Mouse (Mus musculus): ENCODE measurements around the gene Btbd35f16. TPM values are rescaled to one million over a fixed set of nuclear protein-coding genes. Genes with fewer than 3 reads are reported as not detected.
"Not testable (repeated sequence)": the region's sequence is repeated elsewhere in the genome, so short reads cannot be mapped to it uniquely, and the experiment has no call there.

The Btbd35f16 gene
- total RNA-seq (2014; rRNA removed; ENCODE audit: low replicate concordance) (not detected in 2 replicates), polyA plus RNA-seq (2015; fragmentation: Nextera tagmentation; extraction: Ambion mirVana) (not detected in 2 replicates)

GRCm38 (mm10) chrX:3956902-3957301 lies at the start of gene Btbd35f16:
Gene Btbd35f16, minus strand, starts transcription at chrX:3957002.
- WGBS, result no CpG with 5 or more reads among the region's 3 CpGs
- H3K9ac ChIP-seq (replicated peaks; ENCODE audit: low read depth, low read length); H3K9me3 ChIP-seq (replicated peaks; ENCODE audit: control insufficient read depth, low read length); DNase-seq (ENCODE audit: low spot score); H3K36me3 ChIP-seq (replicated peaks; ENCODE audit: control insufficient read depth, insufficient read depth, low read length); H3K4me2 ChIP-seq (ENCODE audit: low read depth, low read length); H3K4me3 ChIP-seq (ENCODE audit: low read depth, low read length); H3K27ac ChIP-seq (ENCODE audit: low read depth); H3K4me1 ChIP-seq (ENCODE audit: control insufficient read depth, insufficient read depth); ATAC-seq (ENCODE audit: insufficient read depth, low read depth); H3K27me3 ChIP-seq (ENCODE audit: control insufficient read depth, insufficient read depth, low read length): not testable (repeated sequence)

Other genes with a start within 250 kb of the Btbd35f16 start
- gene Btbd35f10, start 204.1 kb downstream of the Btbd35f16 start, total RNA-seq (2014; rRNA removed; ENCODE audit: low replicate concordance), result not detected in 2 replicates
- not detected in 2 replicates for gene Btbd35f10, start 204.1 kb downstream of the Btbd35f16 start, polyA plus RNA-seq (2015; fragmentation: Nextera tagmentation; extraction: Ambion mirVana)
- gene Btbd35f3, start 80.7 kb upstream of the Btbd35f16 start, total RNA-seq (2014; rRNA removed; ENCODE audit: low replicate concordance), result not detected in 2 replicates
- not detected in 2 replicates for gene Btbd35f3, start 80.7 kb upstream of the Btbd35f16 start, polyA plus RNA-seq (2015; fragmentation: Nextera tagmentation; extraction: Ambion mirVana)
- gene Btbd35f28, start 239.6 kb upstream of the Btbd35f16 start, total RNA-seq (2014; rRNA removed; ENCODE audit: low replicate concordance), result not detected in 2 replicates
- gene Btbd35f28, start 239.6 kb upstream of the Btbd35f16 start, polyA plus RNA-seq (2015; fragmentation: Nextera tagmentation; extraction: Ambion mirVana), result not detected in 2 replicates

Data from heart, postnatal 0 days (tissue).